Comparison of ENCODE assay signal across 19 mouse cellular contexts in the genomic region with DNA sequence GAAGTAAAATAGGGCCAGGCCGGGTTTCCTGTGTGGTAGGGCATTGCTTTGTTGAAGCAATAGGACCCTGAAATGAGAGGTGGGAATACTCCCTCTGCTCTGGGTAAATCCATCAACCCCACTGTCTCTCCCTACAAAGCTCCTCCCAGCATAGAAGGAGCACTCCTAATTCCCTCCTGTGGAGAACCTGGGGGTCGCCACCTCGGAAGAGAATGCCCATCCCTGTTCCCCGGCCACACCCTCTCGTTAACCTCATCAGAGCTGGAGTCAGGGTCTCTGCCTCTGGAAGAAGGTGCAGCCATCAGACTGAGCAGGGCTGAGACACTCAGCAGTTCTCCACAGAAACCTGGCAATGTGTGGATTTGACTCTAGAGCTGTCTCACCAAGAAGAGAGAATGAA.
DNase-seq lines count a peak whose midpoint lies in the region.
"Had no signal": no experiment of that assay in that cellular context is flagged by ENCODE, and none has a peak within 500 bp of the region (broad histone marks: within the 10 kb centered on the region; RNA-seq: fewer than 3 reads in every experiment).

No protein-coding gene starts in this region.

- DNase-seq in ES-CJ7 (ENCODE audit: low read depth, low spot score) = peak; percentile 52
- DNase-seq in R1 (ENCODE audit: low read depth, low spot score) = peak; percentile 69
- DNase-seq in ZHBTc4 (ENCODE audit: low read depth, low spot score) = peak; percentile 71
- no peak for DNase-seq in cerebellum, adult 9-11 months
- no peak for DNase-seq in kidney, adult 8-10 months
- DNase-seq in thymus, postnatal 25 days = no peak
- DNase-seq: adrenal gland, adult 2 months; adrenal gland, adult 8-10 months; adrenal gland, postnatal 10 days; adrenal gland, postnatal 14 days; adrenal gland, postnatal 25 days; adrenal gland, postnatal 36 days; B cell, adult 2 months; cerebellum, adult 11 months; cerebellum, adult 11-12 months; cerebellum, adult 18-20 months; cerebellum, adult 2 months; cerebellum, adult 8-10 months; cerebellum, adult 9-10 months had no signal

Comparison
In these comparisons a context has a peak if more than half of its experiments do, and no peak if none do; other contexts are left out.
1. DNase-seq: peak in ES-CJ7 (single experiment), R1 (single experiment) and ZHBTc4 (single experiment); none in cerebellum, adult 9-11 months (single experiment), kidney, adult 8-10 months (0 of 2) and thymus, postnatal 25 days (single experiment).